8 mouse cellular contexts compared by ENCODE assay signal in genomic region chr17:34120814-34121171, GRCm38 (mm10). TPM values are rescaled to one million over a fixed set of nuclear protein-coding genes. Genes with fewer than 3 reads are reported as not detected.
A peak's percentile ranks its signal among the peaks of the same experiment; 100 is the strongest.
DNase-seq lines count a peak whose midpoint lies in the region; ATAC-seq and TF ChIP-seq lines count a peak whose summit lies in the region.

No protein-coding gene starts in this region.

- H3K27ac ChIP-seq in intestine, postnatal 0 days (ENCODE audit: low read depth, low read length) = peak overlapping the region; percentile 100
- H3K27ac ChIP-seq in limb, embryonic 15.5 days = peak overlapping the region; percentile 99
- peak overlapping the region; percentile 100 for H3K27ac ChIP-seq in midbrain, embryonic 16.5 days (ENCODE audit: low read length)

- H3K4me2 ChIP-seq in intestine, postnatal 0 days (replicated peaks; ENCODE audit: low read depth) = peak overlapping the region; percentile 80
- peak overlapping the region; percentile 61 for H3K4me2 ChIP-seq in limb, embryonic 15.5 days
- H3K4me2 ChIP-seq in midbrain, embryonic 16.5 days (ENCODE audit: low read length) = peak overlapping the region; percentile 84

- DNase-seq in embryo, embryonic 10.5 days (ENCODE audit: low spot score) = peak; percentile 85
- no peak for DNase-seq in embryo, embryonic 11 days
- peak; percentile 58 to 79 for DNase-seq in cerebellum, postnatal 4 days (ENCODE audit: low spot score in 2 of 2)
- DNase-seq in gastrocnemius, postnatal 25 days = peak; percentile 93
- peak; percentile 88 for DNase-seq in testis, postnatal 10 days (ENCODE audit: low spot score)

- TF ChIP-seq CTCF in intestine, postnatal 0 days (IDR thresholded peaks at IDR 0.05; ENCODE audit: low read depth) = peak; percentile 57

- peaks cover 21% of the 10 kb centered on the region for H3K36me3 ChIP-seq in intestine, postnatal 0 days (ENCODE audit: control insufficient read depth, insufficient read depth)
- H3K36me3 ChIP-seq in limb, embryonic 15.5 days = peaks cover 22% of the 10 kb centered on the region
- peaks cover 8% of the 10 kb centered on the region; the same call in 1 of the 2 replicates for H3K36me3 ChIP-seq in midbrain, embryonic 16.5 days (ENCODE audit: control insufficient read depth, insufficient read depth, low read length)

- WGBS in intestine, postnatal 0 days = under 1% methylated on average over 31 of the region's 31 CpGs
- WGBS in limb, embryonic 15.5 days = 0% methylated on average over 31 of the region's 31 CpGs
- WGBS in midbrain, embryonic 16.5 days = under 1% methylated on average over 24 of the region's 31 CpGs

- H3K9ac ChIP-seq in intestine, postnatal 0 days (ENCODE audit: low read depth, low read length) = peak overlapping the region; percentile 92
- H3K9ac ChIP-seq in limb, embryonic 15.5 days = peak overlapping the region; percentile 85
- H3K9ac ChIP-seq in midbrain, embryonic 16.5 days (ENCODE audit: low read depth, low read length) = peak overlapping the region; percentile 99

- H3K4me3 ChIP-seq in intestine, postnatal 0 days (ENCODE audit: low read depth, low read length) = peak overlapping the region; percentile 98
- peak overlapping the region; percentile 81 for H3K4me3 ChIP-seq in limb, embryonic 15.5 days
- peak overlapping the region; percentile 88 for H3K4me3 ChIP-seq in midbrain, embryonic 16.5 days (ENCODE audit: low read depth, low read length)

- peak; percentile 22 for ATAC-seq in intestine, postnatal 0 days
- ATAC-seq in limb, embryonic 15.5 days (ENCODE audit: insufficient number of reproducible peaks, low FRiP score, low TSS enrichment, low read depth) = no peak
- ATAC-seq in midbrain, embryonic 16.5 days = 0 out of 2 replicates have a peak, but pooled peaks have one; percentile 0

- H3K9me3 ChIP-seq in intestine, postnatal 0 days (ENCODE audit: control insufficient read depth) = no peaks in the 10 kb centered on the region
- no peaks in the 10 kb centered on the region for H3K9me3 ChIP-seq in limb, embryonic 15.5 days
- H3K9me3 ChIP-seq in midbrain, embryonic 16.5 days (replicated peaks; ENCODE audit: control insufficient read depth, low read length, poor library complexity, severe bottlenecking) = no peaks in the 10 kb centered on the region

- no peaks in the 10 kb centered on the region for H3K27me3 ChIP-seq in intestine, postnatal 0 days (replicated peaks; ENCODE audit: control insufficient read depth, insufficient read depth, low read length)
- no peaks in the 10 kb centered on the region for H3K27me3 ChIP-seq in limb, embryonic 15.5 days
- no peaks in the 10 kb centered on the region for H3K27me3 ChIP-seq in midbrain, embryonic 16.5 days (ENCODE audit: control insufficient read depth, insufficient read depth, low read depth, low read length)

- no peaks in the 10 kb centered on the region for H3K4me1 ChIP-seq in intestine, postnatal 0 days (replicated peaks; ENCODE audit: control insufficient read depth, insufficient read depth, low read length)
- H3K4me1 ChIP-seq in limb, embryonic 15.5 days = peaks cover 24% of the 10 kb centered on the region
- peaks cover 33% of the 10 kb centered on the region for H3K4me1 ChIP-seq in midbrain, embryonic 16.5 days (ENCODE audit: control insufficient read depth, insufficient read depth, low read length)

RNA-seq across cellular contexts. Expression of gene H2-DMa, which starts 1.5 kb away (rescaled TPM):
- 1 to 10 TPM; 2.8 to 3.1 TPM for total RNA-seq in gastrocnemius, postnatal 25 days (2021)
- 15.2 and 16.7 TPM in 2 replicates for polyA plus RNA-seq in intestine, postnatal 0 days (2015; fragmentation: Nextera tagmentation; extraction: Ambion mirVana)
- polyA plus RNA-seq in limb, embryonic 15.5 days (2015; fragmentation: Nextera tagmentation; extraction: Ambion mirVana) = 13.4 and 15.2 TPM in 2 replicates
- polyA plus RNA-seq in midbrain, embryonic 16.5 days (2015; fragmentation: Nextera tagmentation; extraction: Ambion mirVana) = 22.5 and 22.7 TPM in 2 replicates

RNA-seq across cellular contexts. Expression of gene Brd2, which starts 1.6 kb away (rescaled TPM):
- 10 to 100 TPM; 66.7 to 69.1 TPM for total RNA-seq in gastrocnemius, postnatal 25 days (2021)
- polyA plus RNA-seq in intestine, postnatal 0 days (2015; fragmentation: Nextera tagmentation; extraction: Ambion mirVana) = 51.8 and 60.0 TPM in 2 replicates
- 104 and 112 TPM in 2 replicates for polyA plus RNA-seq in limb, embryonic 15.5 days (2015; fragmentation: Nextera tagmentation; extraction: Ambion mirVana)
- polyA plus RNA-seq in midbrain, embryonic 16.5 days (2015; fragmentation: Nextera tagmentation; extraction: Ambion mirVana) = 117 and 126 TPM in 2 replicates

RNA-seq across cellular contexts. Expression of gene H2-DMb2, which starts 22.3 kb away (rescaled TPM):
- total RNA-seq in gastrocnemius, postnatal 25 days (2021) = under 1 TPM; 0.28 to 0.67 TPM
- 0.97 and 0.98 TPM in 2 replicates for polyA plus RNA-seq in intestine, postnatal 0 days (2015; fragmentation: Nextera tagmentation; extraction: Ambion mirVana)
- 0.37 and 0.38 TPM in 2 replicates for polyA plus RNA-seq in limb, embryonic 15.5 days (2015; fragmentation: Nextera tagmentation; extraction: Ambion mirVana)
- 0.49 and 0.53 TPM in 2 replicates for polyA plus RNA-seq in midbrain, embryonic 16.5 days (2015; fragmentation: Nextera tagmentation; extraction: Ambion mirVana)

RNA-seq across cellular contexts. Expression of gene H2-Oa, which starts 28.7 kb away (rescaled TPM):
- not detected for total RNA-seq in gastrocnemius, postnatal 25 days (2021)
- polyA plus RNA-seq in intestine, postnatal 0 days (2015; fragmentation: Nextera tagmentation; extraction: Ambion mirVana) = 0.25 and 0.90 TPM in 2 replicates
- 0.61 and 0.79 TPM in 2 replicates for polyA plus RNA-seq in limb, embryonic 15.5 days (2015; fragmentation: Nextera tagmentation; extraction: Ambion mirVana)
- 0.16 TPM in 1 of 2 replicates, not detected in the other for polyA plus RNA-seq in midbrain, embryonic 16.5 days (2015; fragmentation: Nextera tagmentation; extraction: Ambion mirVana)

RNA-seq across cellular contexts. Expression of gene H2-DMb1, which starts 32.1 kb away (rescaled TPM):
- 1 to 10 TPM in 1 of 2 experiments, under 1 TPM in 1; 0.43 to 1.2 TPM for total RNA-seq in gastrocnemius, postnatal 25 days (2021)
- 5.1 and 6.4 TPM in 2 replicates for polyA plus RNA-seq in intestine, postnatal 0 days (2015; fragmentation: Nextera tagmentation; extraction: Ambion mirVana)
- polyA plus RNA-seq in limb, embryonic 15.5 days (2015; fragmentation: Nextera tagmentation; extraction: Ambion mirVana) = 2.6 and 3.3 TPM in 2 replicates
- polyA plus RNA-seq in midbrain, embryonic 16.5 days (2015; fragmentation: Nextera tagmentation; extraction: Ambion mirVana) = 0.69 and 0.88 TPM in 2 replicates
